Mouse (Mus musculus): ENCODE measurements around the gene Car9.

GRCm38 (mm10) chr4:43483535-43484091 lies 23.2 kb upstream of the Car9 start, which contains the start of gene Sit1:
- TF ChIP-seq CTCF (IDR thresholded peaks at IDR 0.05; ENCODE audit: borderline replicate concordance, control insufficient read depth, extremely low read depth, insufficient read depth, low read length, poor library complexity) (no peak), POLR2A (IDR thresholded peaks at IDR 0.05; ENCODE audit: control insufficient read depth, extremely low read depth, insufficient read depth, low read length, poor library complexity) (peak; percentile 75)

All from thymus, adult 2 months (tissue).